Mouse (Mus musculus) cerebellum, adult (tissue): ENCODE results near the gene Aspscr1.

Experiments used
- ATAC-seq: cut with Nextera tagmentation; 2 replicates; pipeline ENCODE4 v1.9.2; 2017; ENCODE audit warnings: mild to moderate bottlenecking, moderate library complexity, mixed read lengths; ENCODE audit not compliant: insufficient number of reproducible peaks, low FRiP score, low TSS enrichment

Gene Aspscr1

GRCm38 (mm10) chr11:120731395-120731794 lies 58.6 kb downstream of the Aspscr1 start:
- no peak for ATAC-seq

DNA sequence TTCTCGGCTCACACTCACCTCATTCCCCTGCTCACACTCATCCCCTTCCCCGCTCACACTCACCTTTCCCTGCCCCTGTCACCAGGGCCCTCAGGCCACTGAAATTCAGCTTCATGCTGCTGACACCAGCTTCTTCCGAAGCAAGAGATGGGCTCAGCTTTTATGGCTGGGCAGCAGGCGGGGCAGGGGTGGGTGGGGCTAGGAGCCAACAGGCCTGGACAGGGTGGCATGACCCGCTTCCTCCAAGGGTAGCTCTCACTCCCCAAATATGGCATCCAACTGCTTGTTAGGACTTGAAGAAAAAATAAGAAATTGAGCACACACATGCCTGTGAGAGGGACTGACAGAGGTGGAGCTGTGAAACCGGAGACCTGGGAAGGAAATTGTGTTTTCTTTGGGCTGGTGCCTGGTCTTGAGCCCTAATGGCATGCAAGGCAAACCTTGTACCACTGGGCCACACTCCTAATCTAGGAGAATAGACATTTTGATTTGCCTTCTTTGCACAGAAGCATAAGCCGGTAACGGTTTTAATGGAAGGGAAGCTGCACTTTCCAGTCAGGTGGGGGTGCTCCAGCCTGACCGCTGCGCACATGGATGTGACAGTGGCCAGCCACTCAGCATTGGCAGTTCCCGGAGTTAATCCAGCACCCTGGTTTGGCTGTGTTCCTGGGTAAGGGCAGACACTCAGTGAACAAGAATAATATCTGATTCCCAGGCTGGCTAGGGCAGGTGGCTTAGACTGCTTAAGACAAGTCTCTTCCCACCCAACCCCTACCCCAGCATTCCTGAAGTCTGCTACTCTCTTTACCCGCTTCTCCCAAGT lies 59.3 kb downstream of the Aspscr1 start, which contains the start of gene Cbr2:
Gene Cbr2, minus strand, starts transcription at position 257 of the 823 bp plus-strand sequence.
- no peak for ATAC-seq

GRCm38 (mm10) chr11:120733521-120733920 lies 60.7 kb downstream of the Aspscr1 start:
- ATAC-seq = no peak

- ATAC-seq = no peak
Observed at GRCm38 (mm10) chr11:120736424-120736823, 63.7 kb downstream of the Aspscr1 start.

DNA sequence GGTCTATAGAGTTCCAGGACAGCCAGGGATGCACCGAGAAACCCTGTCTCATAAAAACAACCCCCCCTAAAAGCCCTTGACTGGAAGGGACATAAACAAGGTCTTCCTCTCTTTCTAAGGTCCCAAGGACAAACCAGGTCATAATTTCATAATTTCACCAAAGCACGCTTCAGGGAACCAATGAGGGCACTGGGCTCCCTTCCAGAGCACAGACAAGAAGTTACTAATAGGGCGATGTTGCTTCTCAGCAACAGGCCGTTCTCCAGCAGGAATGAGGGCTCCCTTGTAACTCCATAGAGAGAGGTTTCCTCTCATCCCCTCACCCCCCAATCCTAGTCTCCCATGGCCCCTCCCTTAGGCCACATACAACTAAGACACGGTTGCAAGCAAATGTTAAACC lies 68.2 kb downstream of the Aspscr1 start:
- no peak for ATAC-seq

DNA sequence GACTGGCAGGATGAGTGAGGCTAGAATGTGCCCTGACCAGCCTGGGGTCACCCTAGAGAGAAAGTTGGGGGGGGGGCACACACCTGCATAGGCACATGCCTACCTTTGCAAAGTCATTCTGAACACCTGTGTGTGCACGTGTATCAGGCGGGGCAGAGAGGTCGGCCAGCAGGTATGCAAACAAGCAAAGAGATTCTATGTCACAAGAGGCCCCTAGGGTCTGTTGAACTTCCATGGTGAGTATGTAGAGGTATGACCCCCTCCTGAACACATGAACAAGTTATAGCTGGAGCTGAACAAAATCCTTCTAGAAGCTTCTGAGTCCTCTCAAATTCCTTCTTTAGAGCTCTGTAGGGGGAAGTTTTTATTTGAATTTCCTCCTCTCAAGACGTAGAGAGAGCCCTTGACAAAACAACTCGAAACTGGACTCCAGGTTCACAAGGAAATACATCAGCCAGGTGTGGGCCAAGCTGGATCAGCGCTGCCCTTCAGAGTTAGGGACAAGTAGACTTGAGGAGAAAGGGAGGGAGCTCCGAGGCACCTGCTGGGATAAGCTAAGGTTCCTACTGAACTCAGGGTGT lies 71.4 kb downstream of the Aspscr1 start:
- ATAC-seq = no peak

DNA sequence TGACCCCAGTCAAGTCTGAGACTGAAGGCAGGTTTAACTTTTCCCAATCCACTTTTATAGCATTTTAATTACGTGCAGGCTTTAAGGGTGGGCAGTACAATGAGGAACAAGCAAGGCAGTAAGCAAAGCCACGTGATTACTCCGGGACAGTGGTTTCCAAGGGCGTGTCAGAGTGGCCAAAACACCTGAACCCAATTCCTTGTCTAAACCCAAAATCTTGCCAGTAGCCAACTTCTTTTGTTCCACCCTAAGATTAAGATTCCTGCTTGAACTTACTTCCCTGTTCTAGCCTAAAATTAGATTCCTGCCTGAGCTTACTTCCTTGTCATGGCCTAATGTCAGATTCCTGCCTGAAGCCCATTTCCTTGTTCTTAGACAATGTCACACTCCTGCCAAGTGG lies 75.2 kb downstream of the Aspscr1 start:
- no peak for ATAC-seq

DNA sequence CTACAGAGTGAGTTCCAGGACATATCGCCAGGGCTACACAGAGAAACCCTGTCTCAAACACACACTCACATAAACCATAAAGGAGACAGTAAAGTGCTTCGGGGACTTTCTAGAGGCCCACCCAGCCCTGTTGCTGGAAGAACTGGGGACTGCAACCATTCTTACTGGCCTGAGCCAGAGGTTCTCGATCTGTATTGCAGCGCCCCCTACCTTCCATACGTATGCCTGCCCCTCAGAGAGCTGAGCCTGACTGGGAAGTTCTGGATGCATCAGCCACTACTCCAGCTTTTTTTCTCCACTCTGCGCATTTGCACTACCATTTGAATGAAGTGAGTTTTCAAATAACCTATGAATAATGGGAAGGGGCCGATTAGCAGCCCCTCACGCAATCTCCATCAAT lies 76.7 kb downstream of the Aspscr1 start:
- ATAC-seq = no peak

- ATAC-seq = no peak
Observed at GRCm38 (mm10) chr11:120751606-120752005, 78.8 kb downstream of the Aspscr1 start.
